8 mouse cellular contexts compared by ENCODE assay signal in genomic region chr1:36307495-36308280, GRCm38 (mm10). TPM values are rescaled to one million over a fixed set of nuclear protein-coding genes. Genes with fewer than 3 reads are reported as not detected.
DNase-seq lines count a peak whose midpoint lies in the region; ATAC-seq and TF ChIP-seq lines count a peak whose summit lies in the region.

TSS of gene Arid5a (plus strand) at chr1:36307733.

- peak; percentile 96 for DNase-seq in CD4-positive, CD25-positive, alpha-beta regulatory T cell, adult 2 months (ENCODE audit: low read depth, low spot score)
- DNase-seq in fibroblast of lung, adult 2 months (ENCODE audit: low read depth) = peak; percentile 73
- DNase-seq in kidney, postnatal 25 days = peak; percentile 94
- DNase-seq in liver, embryonic 14.5 days (ENCODE audit: low read depth in 3 of 3, low spot score in 3 of 3) = peak; percentile 80 to 84 (median 80)
- peak; percentile 94 for DNase-seq in neural tube, embryonic 11.5 days (ENCODE audit: low spot score)
- peak; percentile 95 for DNase-seq in stomach, postnatal 0 days (ENCODE audit: low spot score)

- no peaks in the 10 kb centered on the region for H3K36me3 ChIP-seq in heart, embryonic 15.5 days
- no peaks in the 10 kb centered on the region for H3K36me3 ChIP-seq in liver, embryonic 14.5 days (replicated peaks; ENCODE audit: control insufficient read depth, insufficient read depth, low read depth)
- no peaks in the 10 kb centered on the region for H3K36me3 ChIP-seq in neural tube, embryonic 11.5 days (ENCODE audit: control insufficient read depth, insufficient read depth, low read length)
- H3K36me3 ChIP-seq in stomach, postnatal 0 days (ENCODE audit: control insufficient read depth, insufficient read depth, low read length) = no peaks in the 10 kb centered on the region

- peak within 1 kb of the TSS; percentile 68 for H3K4me3 ChIP-seq in brown adipose tissue, adult 24 weeks (ENCODE audit: insufficient read depth, low read depth, low read length)
- H3K4me3 ChIP-seq in heart, embryonic 15.5 days = peak within 1 kb of the TSS; percentile 79
- H3K4me3 ChIP-seq in liver, embryonic 14.5 days (ENCODE audit: insufficient read depth in 1 of 2, low read depth in 2 of 2, low read length in 2 of 2) = peak within 1 kb of the TSS; percentile 66 to 69
- peak within 1 kb of the TSS; percentile 44 for H3K4me3 ChIP-seq in neural tube, embryonic 11.5 days (ENCODE audit: low read depth, low read length)
- peak within 1 kb of the TSS; percentile 72 for H3K4me3 ChIP-seq in stomach, postnatal 0 days (ENCODE audit: low read depth, low read length)

- ATAC-seq in heart, embryonic 15.5 days (replicated peaks; ENCODE audit: insufficient number of reproducible peaks, insufficient read depth, low FRiP score, low read depth) = peak; percentile 82
- ATAC-seq in liver, embryonic 14.5 days (ENCODE audit: insufficient read depth) = peak; percentile 93
- ATAC-seq in neural tube, embryonic 11.5 days (ENCODE audit: insufficient read depth, low FRiP score, low TSS enrichment) = peak; percentile 92
- ATAC-seq in stomach, postnatal 0 days (ENCODE audit: low FRiP score, low TSS enrichment) = peak; percentile 85

- H3K27me3 ChIP-seq in heart, embryonic 15.5 days = no peaks in the 10 kb centered on the region
- peaks cover 24% of the 10 kb centered on the region for H3K27me3 ChIP-seq in liver, embryonic 14.5 days (ENCODE audit: control insufficient read depth, insufficient read depth, low read length)
- 0 out of 2 replicates have a peak, but pooled peaks cover 5% of the 10 kb centered on the region for H3K27me3 ChIP-seq in neural tube, embryonic 11.5 days (ENCODE audit: control insufficient read depth, insufficient read depth, low read length)
- H3K27me3 ChIP-seq in stomach, postnatal 0 days (ENCODE audit: control insufficient read depth, insufficient read depth, low read length) = no peaks in the 10 kb centered on the region

- under 1% methylated on average over 65 of the region's 65 CpGs for WGBS in heart, embryonic 15.5 days
- under 1% methylated on average over 64 of the region's 65 CpGs for WGBS in liver, embryonic 14.5 days (ENCODE audit: insufficient replicate concordance)
- WGBS in neural tube, embryonic 11.5 days = 1% methylated on average over 65 of the region's 65 CpGs
- under 1% methylated on average over 65 of the region's 65 CpGs for WGBS in stomach, postnatal 0 days

- TF ChIP-seq CTCF in liver, embryonic 14.5 days (IDR thresholded peaks at IDR 0.05; ENCODE audit: low read depth) = peak; percentile 18; the same call in 1 of the 2 replicates
- TF ChIP-seq CTCF in stomach, postnatal 0 days (IDR thresholded peaks at IDR 0.05; ENCODE audit: low read depth) = peak; percentile 45

- peak within 1 kb of the TSS; percentile 89 for H3K4me2 ChIP-seq in heart, embryonic 15.5 days
- H3K4me2 ChIP-seq in liver, embryonic 14.5 days (ENCODE audit: low read depth) = peak within 1 kb of the TSS; percentile 78
- peak within 1 kb of the TSS; percentile 79 for H3K4me2 ChIP-seq in neural tube, embryonic 11.5 days (ENCODE audit: low read depth)
- peak within 1 kb of the TSS; percentile 95 for H3K4me2 ChIP-seq in stomach, postnatal 0 days (replicated peaks; ENCODE audit: low read depth)

- TF ChIP-seq EP300 in liver, embryonic 14.5 days (IDR thresholded peaks at IDR 0.05; ENCODE audit: low read depth) = no peak
- no peak for TF ChIP-seq EP300 in stomach, postnatal 0 days (optimal IDR thresholded peaks at IDR 0.05)

- peak within 1 kb of the TSS; percentile 62 for H3K27ac ChIP-seq in brown adipose tissue, adult 24 weeks (replicated peaks; ENCODE audit: low read depth, low read length)
- H3K27ac ChIP-seq in heart, embryonic 15.5 days = peak within 1 kb of the TSS; percentile 88
- no peak within 1 kb of the TSS; the same call in 1 of the 2 replicates for H3K27ac ChIP-seq in liver, embryonic 14.5 days
- H3K27ac ChIP-seq in neural tube, embryonic 11.5 days (ENCODE audit: low read depth, low read length) = 0 out of 2 replicates have a peak within 1 kb of the TSS, but pooled peaks have one; percentile 28
- H3K27ac ChIP-seq in stomach, postnatal 0 days (replicated peaks) = peak within 1 kb of the TSS; percentile 78

- peak within 1 kb of the TSS; percentile 83 for H3K9ac ChIP-seq in heart, embryonic 15.5 days
- H3K9ac ChIP-seq in liver, embryonic 14.5 days (replicated peaks) = peak within 1 kb of the TSS; percentile 58
- peak within 1 kb of the TSS; percentile 23; the same call in 1 of the 2 replicates for H3K9ac ChIP-seq in neural tube, embryonic 11.5 days (ENCODE audit: low read length)
- H3K9ac ChIP-seq in stomach, postnatal 0 days (ENCODE audit: low read length) = peak within 1 kb of the TSS; percentile 69

- peaks cover 5% of the 10 kb centered on the region; the same call in 1 of the 2 replicates for H3K4me1 ChIP-seq in brown adipose tissue, adult 24 weeks (ENCODE audit: control insufficient read depth, insufficient read depth, insufficient read length, low read length)
- H3K4me1 ChIP-seq in heart, embryonic 15.5 days (replicated peaks) = peaks cover 44% of the 10 kb centered on the region
- peaks cover 0 to 8% of the 10 kb centered on the region in 2 experiments; a peak in 2 of 4 replicates for H3K4me1 ChIP-seq in liver, embryonic 14.5 days (replicated peaks; ENCODE audit: control insufficient read depth in 2 of 2, insufficient read depth in 2 of 2, low read length in 1 of 2)
- peaks cover 4% of the 10 kb centered on the region; the same call in 1 of the 2 replicates for H3K4me1 ChIP-seq in neural tube, embryonic 11.5 days (ENCODE audit: control insufficient read depth, insufficient read depth, low read length)
- 0 out of 2 replicates have a peak, but pooled peaks cover 4% of the 10 kb centered on the region for H3K4me1 ChIP-seq in stomach, postnatal 0 days (replicated peaks; ENCODE audit: control insufficient read depth, insufficient read depth)

- no peaks in the 10 kb centered on the region for H3K9me3 ChIP-seq in heart, embryonic 15.5 days (replicated peaks)
- no peaks in the 10 kb centered on the region for H3K9me3 ChIP-seq in liver, embryonic 14.5 days (ENCODE audit: control insufficient read depth, low read length)
- H3K9me3 ChIP-seq in neural tube, embryonic 11.5 days (ENCODE audit: control insufficient read depth, low read length) = no peaks in the 10 kb centered on the region
- H3K9me3 ChIP-seq in stomach, postnatal 0 days (ENCODE audit: control insufficient read depth, low read length) = no peaks in the 10 kb centered on the region

RNA-seq across cellular contexts. Expression of gene Arid5a, which starts in this region (rescaled TPM):
- polyA plus RNA-seq in brown adipose tissue, adult 24 weeks (2012; ENCODE audit: insufficient read depth, insufficient read length, missing spikeins) = 1.3 and 4.0 TPM in 2 replicates
- 13.1 and 19.4 TPM in 2 replicates for polyA plus RNA-seq in heart, embryonic 15.5 days (2015; fragmentation: Nextera tagmentation; extraction: Ambion mirVana)
- polyA plus RNA-seq in liver, embryonic 14.5 days (2012; rRNA removed) = 0.67 and 1.1 TPM in 2 replicates
- polyA plus RNA-seq in liver, embryonic 14.5 days (2014; fragmentation: Nextera tagmentation; extraction: Ambion mirVana) = 1.2 and 1.9 TPM in 2 replicates
- 2.3 and 3.1 TPM in 2 replicates for polyA plus RNA-seq in neural tube, embryonic 11.5 days (2014; fragmentation: Nextera tagmentation; extraction: Ambion mirVana)
- polyA plus RNA-seq in stomach, postnatal 0 days (2015; fragmentation: Nextera tagmentation; extraction: Ambion mirVana) = 4.0 and 4.1 TPM in 2 replicates

Comparison
In these comparisons a context has a peak if more than half of its experiments do, and no peak if none do; other contexts are left out.
1. H3K9ac ChIP-seq: peak in every context shown above with its lines; median percentile 83 in heart, embryonic 15.5 days; 69 in stomach, postnatal 0 days; 58 in liver, embryonic 14.5 days; 23 in neural tube, embryonic 11.5 days.